Mouse (Mus musculus): ENCODE results near the gene Tesc. TPM values are rescaled to one million over a fixed set of nuclear protein-coding genes. Genes with fewer than 3 reads are reported as not detected.

Tesc gene
- polyA plus RNA-seq (2015; fragmentation: Nextera tagmentation; extraction: Ambion mirVana), result 1.5 and 1.8 TPM in 2 replicates

DNA sequence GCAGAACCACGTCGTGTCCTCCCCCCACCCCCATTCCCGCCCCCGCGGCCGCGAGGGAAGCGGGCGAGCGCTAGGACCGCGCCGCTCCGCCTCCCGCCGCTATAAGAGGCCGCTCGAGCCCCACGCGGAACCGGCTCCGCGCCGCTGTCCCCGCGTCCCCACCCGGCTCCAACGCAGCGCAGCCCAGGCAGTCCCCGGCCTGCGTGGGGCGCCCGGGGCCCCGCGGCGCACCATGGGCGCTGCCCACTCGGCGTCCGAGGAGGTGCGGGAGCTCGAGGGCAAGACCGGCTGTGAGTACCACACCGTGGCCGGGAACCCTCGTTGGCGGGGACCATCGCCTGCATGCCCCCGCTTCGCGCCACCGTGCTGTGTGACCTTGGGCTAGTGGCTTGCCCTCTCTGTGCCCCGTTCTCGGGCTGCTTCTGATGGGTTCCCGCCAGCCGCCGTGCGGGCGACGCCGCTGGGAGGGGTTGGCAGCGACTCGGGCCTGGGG is at the start of gene Tesc:
TSS of gene Tesc (plus strand) at position 46 of the 493 bp plus-strand sequence.
- no peaks in the 10 kb centered on the region for H3K9me3 ChIP-seq (replicated peaks)
- no peaks in the 10 kb centered on the region for H3K36me3 ChIP-seq
- H3K27ac ChIP-seq, result no peak within 1 kb of the TSS
- peak within 1 kb of the TSS; percentile 56 for H3K4me3 ChIP-seq (replicated peaks)
- H3K4me2 ChIP-seq, result peak within 1 kb of the TSS; percentile 71
- H3K27me3 ChIP-seq, result peaks cover 66% of the 10 kb centered on the region
- under 1% methylated on average over 62 of the region's 63 CpGs for WGBS (ENCODE audit: insufficient replicate concordance)
- no peak for DNase-seq
- peaks cover 22% of the 10 kb centered on the region for H3K4me1 ChIP-seq (replicated peaks)
- no peak within 1 kb of the TSS for H3K9ac ChIP-seq
- ATAC-seq (ENCODE audit: low read depth), result no peak

DNA sequence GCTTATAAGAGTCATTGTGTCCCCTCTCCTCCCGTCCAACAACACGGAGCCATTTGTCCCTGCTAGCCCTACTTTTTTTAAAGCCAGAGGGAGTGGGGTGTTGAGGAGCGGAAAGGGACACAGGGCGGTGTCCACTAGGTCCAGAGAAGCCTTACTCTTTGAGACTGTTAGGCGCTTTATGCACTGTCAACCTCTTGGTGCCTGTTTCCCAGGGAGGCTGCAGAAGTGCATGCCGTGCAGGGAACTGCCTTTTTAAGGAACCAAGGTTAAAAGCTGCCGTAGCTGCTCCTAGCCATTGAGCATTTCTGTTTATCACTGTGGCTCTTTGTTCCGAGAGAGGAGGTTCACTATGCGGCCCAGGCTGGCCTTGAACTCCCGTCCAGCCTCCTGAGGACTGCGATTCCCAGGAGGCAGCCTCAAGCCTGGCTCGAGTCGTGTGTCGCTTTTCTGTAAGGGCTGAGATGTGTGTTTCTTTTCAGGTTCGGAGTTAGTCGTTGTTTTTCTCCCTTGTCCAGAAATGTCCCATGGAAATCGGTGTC is 49.3 kb upstream of the Tesc start:
- DNase-seq (no peak), ATAC-seq (ENCODE audit: low read depth) (no peak)
- peak overlapping the region; percentile 39; the same call in 1 of the 2 replicates for H3K9ac ChIP-seq

DNA sequence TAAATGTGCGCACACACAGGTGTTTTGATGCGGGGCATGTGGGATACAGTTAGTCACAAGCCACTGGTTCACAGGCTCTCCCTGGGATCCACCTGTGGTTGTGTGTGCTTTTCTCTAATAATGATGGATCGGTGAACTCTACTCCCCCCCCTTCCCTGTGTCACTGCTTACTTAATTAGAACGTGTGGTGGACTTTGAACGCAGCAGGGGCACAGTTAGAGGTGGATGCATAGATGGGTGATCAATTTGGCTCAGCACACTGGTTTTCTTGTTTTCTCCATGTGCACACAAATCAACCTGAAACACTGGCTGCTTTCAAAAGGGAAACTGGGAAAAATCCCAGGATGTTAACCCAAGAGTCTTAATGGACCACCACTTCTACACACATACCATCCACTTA is 48.5 kb upstream of the Tesc start:
- WGBS (ENCODE audit: insufficient replicate concordance), result 75% methylated on average over 5 of the region's 5 CpGs
- peaks cover 42% of the 10 kb centered on the region for H3K4me1 ChIP-seq (replicated peaks)
- DNase-seq (no peak), ATAC-seq (ENCODE audit: low read depth) (no peak)
- no peak overlapping the region for H3K4me3 ChIP-seq (replicated peaks)
- peak overlapping the region; percentile 94 for H3K4me2 ChIP-seq
- H3K27me3 ChIP-seq, result 0 out of 2 replicates have a peak, but pooled peaks cover 3% of the 10 kb centered on the region
- 0 out of 2 replicates have a peak overlapping the region, but pooled peaks have one; percentile 13 for H3K27ac ChIP-seq
- peaks cover 49% of the 10 kb centered on the region for H3K36me3 ChIP-seq
- no peak overlapping the region for H3K9ac ChIP-seq
- H3K9me3 ChIP-seq (replicated peaks), result no peaks in the 10 kb centered on the region

More for the DNA sequence above, 49.3 kb upstream of the Tesc start:
- Histone ChIP-seq H3K4me2 (peak overlapping the region; percentile 94), H3K9me3 (replicated peaks) (no peaks in the 10 kb centered on the region), H3K36me3 (peaks cover 40% of the 10 kb centered on the region), H3K27ac (peak overlapping the region; percentile 53), H3K27me3 (0 out of 2 replicates have a peak, but pooled peaks cover 3% of the 10 kb centered on the region), H3K4me1 (replicated peaks) (peaks cover 42% of the 10 kb centered on the region), H3K4me3 (replicated peaks) (peak overlapping the region; percentile 91)
- WGBS (ENCODE audit: insufficient replicate concordance), result 60% methylated on average over 17 of the region's 17 CpGs

DNA sequence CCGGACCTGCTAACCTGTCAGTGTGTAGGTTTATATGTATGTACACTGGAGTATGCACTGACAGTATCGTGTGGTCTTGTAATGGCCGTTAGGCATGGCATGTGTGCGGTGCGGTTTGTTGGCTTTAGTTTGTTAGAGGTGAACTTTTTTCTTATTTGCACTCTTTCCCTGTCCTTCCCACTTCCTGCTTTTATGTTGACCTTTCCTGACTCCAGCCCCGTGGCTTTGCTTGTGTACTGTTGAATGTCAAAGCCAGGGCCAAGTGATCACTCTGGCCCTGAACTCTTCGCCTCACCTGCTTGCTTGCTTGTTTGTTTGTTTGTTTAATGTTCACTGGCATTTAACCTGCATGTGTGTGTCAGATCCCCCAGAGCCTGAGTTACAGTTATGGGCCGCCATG is 46.6 kb upstream of the Tesc start:
- no peak overlapping the region for H3K27ac ChIP-seq
- no peak overlapping the region for H3K4me3 ChIP-seq (replicated peaks)
- no peak overlapping the region for H3K9ac ChIP-seq
- DNase-seq (no peak), ATAC-seq (ENCODE audit: low read depth) (no peak)
- WGBS (ENCODE audit: insufficient replicate concordance), result 74% methylated on average over 8 of the region's 8 CpGs
- H3K4me1 ChIP-seq (replicated peaks), result peaks cover 53% of the 10 kb centered on the region
- peaks cover 55% of the 10 kb centered on the region for H3K36me3 ChIP-seq
- H3K9me3 ChIP-seq (replicated peaks), result no peaks in the 10 kb centered on the region
- no peak overlapping the region for H3K4me2 ChIP-seq
- 0 out of 2 replicates have a peak, but pooled peaks cover 3% of the 10 kb centered on the region for H3K27me3 ChIP-seq

DNA sequence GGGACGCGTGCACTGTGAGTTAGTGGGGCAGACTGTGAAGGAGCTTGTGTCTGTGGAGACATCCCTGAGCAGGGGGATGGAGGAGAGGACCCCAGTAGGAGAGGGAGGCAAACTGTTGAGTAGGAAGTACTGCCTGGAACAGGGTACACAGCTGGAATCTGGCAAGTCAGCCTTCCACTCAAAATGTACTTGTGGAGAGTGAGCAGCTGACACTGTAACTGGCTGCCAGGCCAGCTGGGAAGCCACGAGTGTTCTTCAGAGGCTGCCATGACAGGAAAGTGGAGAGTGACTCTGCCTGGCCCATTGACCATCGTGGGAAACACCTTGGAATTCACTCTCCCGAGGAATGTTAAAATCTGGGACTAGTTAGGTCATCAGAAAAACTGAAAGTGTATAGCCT is 45.6 kb upstream of the Tesc start:
- no peak overlapping the region for H3K4me3 ChIP-seq (replicated peaks)
- no peak for DNase-seq
- peaks cover 53% of the 10 kb centered on the region for H3K4me1 ChIP-seq (replicated peaks)
- 80% methylated on average over 5 of the region's 5 CpGs for WGBS (ENCODE audit: insufficient replicate concordance)
- no peak overlapping the region for H3K9ac ChIP-seq
- H3K27me3 ChIP-seq, result 0 out of 2 replicates have a peak, but pooled peaks cover 3% of the 10 kb centered on the region
- ATAC-seq (ENCODE audit: low read depth), result no peak
- peaks cover 62% of the 10 kb centered on the region for H3K36me3 ChIP-seq
- no peaks in the 10 kb centered on the region for H3K9me3 ChIP-seq (replicated peaks)
- H3K4me2 ChIP-seq, result no peak overlapping the region
- H3K27ac ChIP-seq, result no peak overlapping the region

DNA sequence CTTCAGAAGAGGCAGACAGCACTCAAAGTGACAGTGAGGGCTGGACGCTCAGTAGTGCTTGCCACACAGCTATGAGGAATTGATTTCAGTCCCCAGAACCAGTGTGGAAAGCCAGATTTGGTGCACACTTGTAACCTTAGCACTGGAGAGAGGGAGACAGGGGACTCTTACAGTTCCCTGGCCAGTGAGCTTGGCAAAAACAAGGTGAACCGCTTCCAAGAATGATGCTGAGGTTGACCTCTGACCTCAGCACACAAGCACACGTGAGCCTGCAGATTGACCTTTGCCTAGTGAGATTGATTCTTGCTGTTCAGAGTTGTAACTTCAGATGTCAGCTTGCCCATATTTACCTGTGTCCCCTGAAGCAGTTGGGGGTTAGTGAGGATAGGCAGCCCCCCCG is 41.2 kb upstream of the Tesc start:
- 72% methylated on average over 4 of the region's 4 CpGs for WGBS (ENCODE audit: insufficient replicate concordance)
- Histone ChIP-seq H3K36me3 (peaks cover 79% of the 10 kb centered on the region), H3K9me3 (replicated peaks) (no peaks in the 10 kb centered on the region), H3K4me2 (no peak overlapping the region), H3K9ac (no peak overlapping the region), H3K4me3 (replicated peaks) (no peak overlapping the region), H3K4me1 (replicated peaks) (peaks cover 31% of the 10 kb centered on the region), H3K27me3 (no peaks in the 10 kb centered on the region), H3K27ac (peak overlapping the region; percentile 13)
- ATAC-seq (ENCODE audit: low read depth) (peak; percentile 41), DNase-seq (no peak)

DNA sequence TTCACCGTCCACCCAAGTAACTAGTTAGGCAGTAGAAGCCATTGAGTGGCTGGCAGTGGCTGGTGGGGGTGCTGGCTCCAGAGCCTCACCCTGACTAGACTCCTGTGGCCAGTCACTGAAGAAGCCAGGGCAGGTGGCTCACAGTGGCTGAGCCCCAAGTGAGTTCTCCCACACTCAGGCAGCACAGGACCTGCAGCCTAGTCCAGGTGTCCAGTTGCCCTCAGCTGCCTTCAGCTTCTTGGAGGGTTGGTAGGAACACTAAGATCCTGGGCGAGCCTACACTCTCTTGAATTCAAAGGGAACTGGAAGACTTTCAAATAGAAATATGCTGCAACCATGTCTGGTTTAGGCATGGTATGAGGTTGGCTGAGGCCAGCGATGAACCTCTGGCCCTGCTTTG is 39.7 kb upstream of the Tesc start:
- no peaks in the 10 kb centered on the region for H3K27me3 ChIP-seq
- ATAC-seq (ENCODE audit: low read depth) (no peak), DNase-seq (no peak)
- no peak overlapping the region for H3K4me2 ChIP-seq
- H3K4me3 ChIP-seq (replicated peaks), result no peak overlapping the region
- H3K27ac ChIP-seq, result no peak overlapping the region
- peaks cover 79% of the 10 kb centered on the region for H3K36me3 ChIP-seq
- H3K9me3 ChIP-seq (replicated peaks), result no peaks in the 10 kb centered on the region
- H3K9ac ChIP-seq, result no peak overlapping the region
- WGBS (ENCODE audit: insufficient replicate concordance), result 86% methylated on average over 3 of the region's 3 CpGs
- peaks cover 29% of the 10 kb centered on the region for H3K4me1 ChIP-seq (replicated peaks)

DNA sequence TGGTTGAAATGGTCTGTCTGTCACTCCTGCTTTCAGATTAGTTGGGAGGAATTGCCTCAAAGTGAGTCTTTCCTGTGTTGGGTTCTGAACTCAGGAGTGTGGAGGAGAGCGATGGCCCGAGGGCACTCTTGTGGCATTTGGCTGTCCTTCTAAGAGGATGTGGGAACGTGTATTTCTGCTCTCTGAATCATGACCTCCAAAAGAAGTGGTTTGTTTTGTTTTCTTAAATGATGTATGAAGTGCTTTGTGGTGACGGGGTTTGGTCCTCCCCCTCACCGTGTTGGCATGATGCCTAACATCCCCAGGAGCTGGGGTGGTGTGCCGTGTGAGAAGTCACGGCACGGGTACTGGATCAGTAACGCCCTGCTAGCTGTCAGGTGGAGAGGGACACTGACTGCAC is 39.2 kb upstream of the Tesc start:
- no peak overlapping the region for H3K4me2 ChIP-seq
- H3K4me3 ChIP-seq (replicated peaks), result no peak overlapping the region
- no peak overlapping the region for H3K9ac ChIP-seq
- H3K36me3 ChIP-seq, result peaks cover 75% of the 10 kb centered on the region
- ATAC-seq (ENCODE audit: low read depth) (no peak), DNase-seq (no peak)
- 79% methylated on average over 9 of the region's 9 CpGs for WGBS (ENCODE audit: insufficient replicate concordance)
- no peak overlapping the region for H3K27ac ChIP-seq
- peaks cover 29% of the 10 kb centered on the region for H3K4me1 ChIP-seq (replicated peaks)
- H3K27me3 ChIP-seq, result no peaks in the 10 kb centered on the region
- H3K9me3 ChIP-seq (replicated peaks), result no peaks in the 10 kb centered on the region

DNA sequence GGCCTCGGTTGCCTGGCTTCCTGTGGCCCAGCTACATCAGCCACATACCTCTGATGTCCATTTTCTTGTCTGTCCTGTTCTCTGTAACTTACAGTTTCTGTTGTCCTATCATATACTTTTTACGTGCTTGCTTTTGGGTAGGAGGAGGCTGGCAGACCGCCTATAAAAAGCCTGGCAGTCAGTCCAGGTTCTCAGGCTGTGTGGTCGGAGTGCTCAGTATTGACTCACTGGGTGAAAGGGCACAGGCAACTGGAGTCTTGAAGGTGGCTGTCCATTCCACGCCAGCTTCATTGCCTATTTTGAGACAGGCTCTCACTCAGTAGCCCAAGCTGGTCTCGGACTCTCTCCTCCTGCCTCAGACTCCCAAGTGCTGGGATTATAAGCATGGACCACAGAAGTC is 37.8 kb upstream of the Tesc start:
- 79% methylated on average over 6 of the region's 6 CpGs for WGBS (ENCODE audit: insufficient replicate concordance)
- Histone ChIP-seq H3K27me3 (no peaks in the 10 kb centered on the region), H3K9me3 (replicated peaks) (no peaks in the 10 kb centered on the region), H3K36me3 (peaks cover 80% of the 10 kb centered on the region), H3K4me2 (no peak overlapping the region), H3K4me3 (replicated peaks) (no peak overlapping the region), H3K4me1 (replicated peaks) (peaks cover 32% of the 10 kb centered on the region), H3K27ac (no peak overlapping the region), H3K9ac (no peak overlapping the region)
- ATAC-seq (ENCODE audit: low read depth) (no peak), DNase-seq (no peak)

DNA sequence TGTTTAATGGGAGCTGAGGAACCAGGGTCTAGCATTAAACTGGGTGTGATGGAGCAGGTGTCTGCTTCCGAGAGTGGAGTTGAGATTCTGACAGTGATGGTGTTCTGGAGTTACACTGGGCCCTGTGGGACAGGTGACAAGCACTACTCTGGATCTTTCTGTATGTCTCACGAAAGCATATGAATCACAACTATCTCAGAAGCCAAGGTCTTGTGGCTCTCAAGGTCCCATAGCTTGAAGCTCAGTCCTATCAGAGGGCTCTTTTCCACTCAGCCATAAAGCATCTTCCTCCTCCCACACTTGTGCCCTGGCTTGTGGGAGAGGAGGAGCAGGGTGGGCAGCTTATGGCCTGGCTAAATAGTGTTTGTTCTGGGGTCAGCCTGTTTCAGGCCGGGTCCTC is 36.6 kb upstream of the Tesc start:
- Histone ChIP-seq H3K4me2 (no peak overlapping the region), H3K9me3 (replicated peaks) (no peaks in the 10 kb centered on the region), H3K27me3 (no peaks in the 10 kb centered on the region), H3K4me1 (replicated peaks) (peaks cover 20% of the 10 kb centered on the region), H3K9ac (no peak overlapping the region), H3K4me3 (replicated peaks) (no peak overlapping the region), H3K36me3 (peaks cover 87% of the 10 kb centered on the region), H3K27ac (no peak overlapping the region)
- 71% methylated on average over 3 of the region's 3 CpGs for WGBS (ENCODE audit: insufficient replicate concordance)
- no peak for DNase-seq
- ATAC-seq (ENCODE audit: low read depth), result no peak

DNA sequence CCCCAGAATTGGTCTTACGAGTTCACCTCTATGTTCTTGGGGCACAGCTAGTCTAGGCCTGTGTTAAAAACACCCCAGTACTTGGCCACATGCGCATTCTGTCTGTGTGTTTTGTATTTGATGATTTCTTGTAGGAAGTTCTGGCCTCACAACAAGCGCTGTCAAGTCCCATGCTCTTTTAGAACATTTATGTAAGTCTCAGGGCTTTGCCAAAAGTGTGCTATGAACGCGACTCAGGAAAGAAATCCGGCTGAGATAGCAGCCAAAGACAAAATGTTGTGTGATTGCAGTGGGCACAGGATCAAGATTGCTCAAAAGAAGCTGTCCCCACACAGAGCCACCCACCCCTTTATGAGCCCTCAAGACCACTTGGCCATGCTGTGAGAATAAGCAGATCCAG is 34.0 kb upstream of the Tesc start:
- H3K4me2 ChIP-seq, result no peak overlapping the region
- ATAC-seq (ENCODE audit: low read depth) (no peak), DNase-seq (no peak)
- H3K9me3 ChIP-seq (replicated peaks), result no peaks in the 10 kb centered on the region
- H3K36me3 ChIP-seq, result peaks cover 90% of the 10 kb centered on the region
- no peaks in the 10 kb centered on the region for H3K27me3 ChIP-seq
- H3K4me1 ChIP-seq (replicated peaks), result peaks cover 23% of the 10 kb centered on the region
- H3K9ac ChIP-seq, result no peak overlapping the region
- no peak overlapping the region for H3K27ac ChIP-seq
- 78% methylated on average over 6 of the region's 6 CpGs for WGBS (ENCODE audit: insufficient replicate concordance)
- H3K4me3 ChIP-seq (replicated peaks), result no peak overlapping the region

DNA sequence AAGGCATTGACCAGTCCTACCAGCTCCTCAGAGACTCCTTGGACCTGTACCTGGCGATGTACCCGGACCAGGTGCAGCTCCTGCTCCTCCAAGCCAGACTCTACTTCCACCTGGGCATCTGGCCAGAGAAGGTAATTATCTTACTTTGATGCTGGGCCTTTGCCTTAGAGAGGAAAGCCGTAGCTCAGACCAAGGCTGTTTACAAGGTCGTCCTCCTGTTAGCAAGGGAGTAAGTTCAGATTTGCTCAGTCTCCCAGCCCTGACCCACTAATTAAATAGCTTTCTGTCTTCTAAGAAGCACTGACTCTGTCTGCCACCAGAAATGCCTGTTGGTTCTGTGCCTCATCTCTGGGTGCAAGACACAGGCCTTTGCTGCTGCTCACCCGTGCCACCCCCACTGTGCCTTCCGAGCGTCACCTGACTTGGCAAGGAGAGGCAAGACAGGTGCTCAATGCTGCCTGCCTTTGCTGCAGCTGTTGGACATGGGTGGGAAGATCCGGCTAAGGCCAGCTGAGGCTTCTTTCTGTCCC is 32.1 kb upstream of the Tesc start:
- DNase-seq (no peak), ATAC-seq (ENCODE audit: low read depth) (no peak)
- H3K4me2 ChIP-seq, result no peak overlapping the region
- H3K9ac ChIP-seq, result no peak overlapping the region
- H3K4me3 ChIP-seq (replicated peaks), result no peak overlapping the region
- peaks cover 16% of the 10 kb centered on the region for H3K4me1 ChIP-seq (replicated peaks)
- no peaks in the 10 kb centered on the region for H3K27me3 ChIP-seq
- no peaks in the 10 kb centered on the region for H3K9me3 ChIP-seq (replicated peaks)
- H3K36me3 ChIP-seq, result peaks cover 84% of the 10 kb centered on the region
- H3K27ac ChIP-seq, result no peak overlapping the region
- WGBS (ENCODE audit: insufficient replicate concordance), result 79% methylated on average over 8 of the region's 8 CpGs
